Mouse (Mus musculus): ENCODE data around the gene Zfp445.

DNA sequence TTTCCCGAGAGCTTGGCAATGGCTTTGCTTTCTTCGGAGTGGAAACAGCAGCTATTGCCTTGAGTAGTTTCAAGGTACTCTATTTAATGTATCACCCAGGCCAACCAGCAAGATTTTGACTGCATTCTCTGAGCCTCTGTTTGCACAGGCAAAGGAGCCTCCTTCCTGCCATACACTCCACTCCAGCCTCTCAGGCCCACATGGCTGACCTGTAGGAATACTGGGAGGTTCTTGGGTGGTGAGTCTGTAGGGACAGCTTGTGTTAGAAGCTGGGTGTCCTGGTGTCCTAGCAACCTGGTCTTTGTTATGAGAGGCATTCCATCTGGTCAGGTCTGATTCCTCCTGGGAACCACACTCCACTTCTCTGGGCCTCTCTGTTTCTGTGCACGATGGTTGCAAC lies 22.0 kb downstream of the Zfp445 start, which contains the start of gene Gm35549:
- TF ChIP-seq CTCF (IDR thresholded peaks at IDR 0.05; ENCODE audit: low read depth) = no peak
- no peak for TF ChIP-seq EP300 (IDR thresholded peaks at IDR 0.05; ENCODE audit: low read depth)
